Mouse (Mus musculus) megakaryocyte-erythroid progenitor cell, adult 5-6 weeks (primary cell): ENCODE results near the gene Zfp781. TPM values are rescaled to one million over a fixed set of nuclear protein-coding genes. Genes with fewer than 3 reads are reported as not detected.
A peak's percentile ranks its signal among the peaks of the same experiment; 100 is the strongest.
"Not testable (repeated sequence)": the region's sequence is repeated elsewhere in the genome, so short reads cannot be mapped to it uniquely, and the experiment has no call there.

Experiments
- ATAC-seq: replicated peaks from 2 replicates; pipeline ENCODE4 v1.8.0; 2016; ENCODE audit warnings: mild to moderate bottlenecking, inconsistent platforms; ENCODE audit not compliant: severe bottlenecking, poor library complexity, low FRiP score, low TSS enrichment
- total RNA-seq, 2 experiments: library from RNA; stranded (forward) in 1 of 2; stranded (reverse) in 1 of 2; fragments of 200-1000, 215-1000 nt in 1 of 2; fragments of >200 nt in 1 of 2; fragmentation: Nextera tagmentation in 1 of 2; gene quantifications; 2 replicates each; pipeline ENCODE4 v1.2.3; 2014 to 2017

The Zfp781 gene
- total RNA-seq (2014; fragmentation: Nextera tagmentation) (0.84 TPM in 1 of 2 replicates, not detected in the other), total RNA-seq (2017) (0.05 TPM in 1 of 2 replicates, not detected in the other)

DNA sequence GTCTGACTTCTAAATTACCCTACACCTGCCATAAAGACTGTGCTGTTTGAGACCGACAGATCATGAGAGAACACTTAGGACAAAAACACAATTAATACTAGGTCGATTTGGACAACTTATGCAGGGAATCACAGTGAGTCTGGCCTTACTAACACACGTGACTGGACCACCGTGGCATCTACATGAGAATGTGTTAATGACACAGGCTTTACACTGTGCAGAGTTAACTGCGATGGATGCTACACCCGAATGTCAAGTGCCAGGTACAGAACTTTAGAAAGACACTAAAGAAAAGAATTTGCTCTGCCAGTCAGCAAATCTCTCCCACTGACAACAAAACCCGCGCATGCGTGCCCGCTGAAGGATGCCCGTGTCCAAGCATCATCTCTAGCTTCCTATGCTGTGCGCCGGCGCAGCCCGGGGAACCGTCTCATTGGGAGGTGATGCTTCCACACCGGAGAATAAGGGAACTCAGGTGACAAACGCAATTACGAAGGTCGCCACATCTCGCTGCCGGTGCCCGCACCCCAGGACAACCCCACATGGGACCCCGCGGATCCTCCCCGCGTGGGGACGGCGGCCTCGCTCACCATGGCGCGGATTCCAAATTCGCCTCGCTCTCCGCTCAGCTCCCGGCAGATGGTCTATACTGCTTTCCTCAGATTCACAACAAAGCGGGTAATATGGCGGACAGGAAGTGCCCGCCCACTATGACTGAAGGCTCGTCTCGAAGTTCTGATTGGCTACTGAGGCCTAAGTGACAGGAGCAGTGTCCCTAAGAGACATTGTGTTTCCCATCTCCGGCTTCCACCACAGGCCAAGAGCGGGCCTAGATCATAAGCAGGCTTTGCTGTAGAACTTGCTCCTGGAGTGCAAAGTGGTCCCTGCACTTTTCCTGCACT lies at the start of gene Zfp781:
Zfp781 (minus strand) TSS at position 639 of the 902 bp plus-strand sequence.
- peak; percentile 80 for ATAC-seq

DNA sequence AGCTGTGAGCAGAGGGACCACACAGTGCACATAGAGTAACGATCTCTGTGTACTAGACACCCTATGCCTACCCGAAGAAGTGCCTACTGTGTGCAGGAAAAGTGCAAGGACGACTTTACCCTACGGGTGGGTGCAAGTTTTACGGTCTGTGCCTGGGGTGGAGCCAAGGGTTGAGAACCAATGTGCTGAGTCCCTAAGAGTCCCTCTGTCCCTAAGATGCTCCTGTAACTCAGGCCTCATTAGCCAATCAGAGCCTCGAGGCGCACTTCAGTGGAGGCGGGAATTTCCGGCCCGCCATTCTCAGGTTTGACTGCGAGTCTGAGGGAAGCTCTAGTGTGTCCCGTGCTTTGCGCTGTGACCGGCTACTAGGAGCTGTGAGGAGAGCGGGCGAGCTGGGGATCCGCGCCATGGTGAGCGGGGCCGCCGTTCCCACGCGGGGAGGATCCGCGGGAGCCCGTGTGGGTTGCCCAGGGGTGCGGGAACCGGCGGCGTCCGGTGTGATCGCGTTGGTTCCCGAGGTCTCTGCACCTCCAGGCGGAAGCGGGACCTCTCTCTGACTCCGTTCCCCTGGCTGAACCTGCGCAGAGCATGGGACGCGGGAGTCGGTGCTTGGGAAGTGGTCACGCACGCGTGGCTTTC lies 48.2 kb upstream of the Zfp781 start:
- not testable (repeated sequence) for ATAC-seq

GRCm38 (mm10) chr10:81930744-81931118 lies 451 bp upstream of the Zfp781 start:
- ATAC-seq, result not testable (repeated sequence)

GRCm38 (mm10) chr10:81863409-81864407 lies 66.6 kb downstream of the Zfp781 start, which contains the start of gene Gm32687:
Gene Gm32687 (plus strand): TSS chr10:81863934.
- ATAC-seq, result peak; percentile 100

Other genes starting within 250 kb of the Zfp781 start
- gene Zfp433, start 225.7 kb downstream of the Zfp781 start, total RNA-seq (2014; fragmentation: Nextera tagmentation), result 3.2 and 7.4 TPM in 2 replicates
- gene Zfp433, start 225.7 kb downstream of the Zfp781 start, total RNA-seq (2017), result 16.8 and 19.8 TPM in 2 replicates
- 1.6 and 3.9 TPM in 2 replicates for gene Gm3055, start 159.3 kb downstream of the Zfp781 start, total RNA-seq (2014; fragmentation: Nextera tagmentation)
- 2.4 and 3.0 TPM in 2 replicates for gene Gm3055, start 159.3 kb downstream of the Zfp781 start, total RNA-seq (2017)
- 1.2 and 8.6 TPM in 2 replicates for gene Gm4767, start 118.3 kb downstream of the Zfp781 start, total RNA-seq (2014; fragmentation: Nextera tagmentation)
- 0.72 TPM in 1 of 2 replicates, not detected in the other for gene Gm4767, start 118.3 kb downstream of the Zfp781 start, total RNA-seq (2017)
- 5.7 and 8.0 TPM in 2 replicates for gene Gm32687, start 66.5 kb downstream of the Zfp781 start, total RNA-seq (2014; fragmentation: Nextera tagmentation)
- 7.1 and 12.4 TPM in 2 replicates for gene Gm32687, start 66.5 kb downstream of the Zfp781 start, total RNA-seq (2017)
- 10.4 and 17.6 TPM in 2 replicates for gene Zfp873, start 117.6 kb upstream of the Zfp781 start, total RNA-seq (2014; fragmentation: Nextera tagmentation)
- 4.8 and 7.4 TPM in 2 replicates for gene Zfp873, start 117.6 kb upstream of the Zfp781 start, total RNA-seq (2017)
- not detected in 2 replicates for gene BC024063, start 152.9 kb upstream of the Zfp781 start, total RNA-seq (2014; fragmentation: Nextera tagmentation)
- gene BC024063, start 152.9 kb upstream of the Zfp781 start, total RNA-seq (2017), result 0.23 TPM in 1 of 2 replicates, not detected in the other
- gene AU041133, start 197.5 kb upstream of the Zfp781 start, total RNA-seq (2014; fragmentation: Nextera tagmentation), result 2.7 and 5.1 TPM in 2 replicates
- gene AU041133, start 197.5 kb upstream of the Zfp781 start, total RNA-seq (2017), result 0.70 and 6.7 TPM in 2 replicates